Mouse (Mus musculus) liver, postnatal 0 days (tissue): ENCODE measurements around the gene Scn10a.

Source experiments
- CTCF ChIP-seq: sonication (generic); IDR thresholded peaks from 2 replicates; pipeline ENCODE4 v1.5.1; 2016; ENCODE audit warnings: antibody characterized with exemption, low read depth
- EP300 ChIP-seq: IDR thresholded peaks from 2 replicates; pipeline ENCODE4 v1.6.1; 2016; ENCODE audit warnings: antibody characterized with exemption, low read depth, mild to moderate bottlenecking

GRCm38 (mm10) chr9:119680896-119681295 lies 38.2 kb downstream of the Scn10a start:
- no peak for TF ChIP-seq CTCF
- no peak for TF ChIP-seq EP300
